Mouse (Mus musculus): Measurements from ENCODE around the gene Pip4k2a. TPM values are rescaled to one million over a fixed set of nuclear protein-coding genes. Genes with fewer than 3 reads are reported as not detected.

The Pip4k2a gene
- polyA plus RNA-seq, 1 experiment from 2014 or later: 6.6 TPM

DNA sequence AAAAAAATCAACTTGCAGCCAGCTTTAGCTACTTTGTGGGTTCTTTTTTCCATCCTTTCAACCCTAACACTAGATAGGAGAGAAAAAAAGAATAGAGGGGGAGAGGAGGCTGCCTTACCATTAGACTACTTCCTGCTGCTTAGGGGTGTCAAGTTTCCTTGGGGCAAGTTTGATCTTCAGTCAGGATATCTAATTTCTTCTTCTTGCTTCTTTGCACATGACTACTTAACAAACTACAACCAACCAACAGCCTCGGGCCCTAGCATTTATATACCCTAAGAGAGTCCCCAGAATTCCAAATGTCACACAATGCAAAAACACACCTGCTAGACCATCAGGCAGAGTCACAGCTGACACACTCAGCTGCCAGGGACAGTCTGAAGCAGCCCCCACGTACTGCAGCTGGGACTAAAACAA is 77.5 kb downstream of the Pip4k2a start:
- Histone ChIP-seq H3K9ac (no peak overlapping the region), H3K36me3 (no peaks in the 10 kb centered on the region), H3K4me2 (no peak overlapping the region), H3K4me3 (no peak overlapping the region), H3K9me3 (no peaks in the 10 kb centered on the region), H3K27me3 (replicated peaks) (no peaks in the 10 kb centered on the region), H3K27ac (replicated peaks) (no peak overlapping the region), H3K4me1 (peaks cover 47% of the 10 kb centered on the region)
- no peak for ATAC-seq (ENCODE audit: extremely low read depth, insufficient number of reproducible peaks, low FRiP score, low TSS enrichment)
- WGBS: 49% methylated on average over 2 of the region's 2 CpGs

DNA sequence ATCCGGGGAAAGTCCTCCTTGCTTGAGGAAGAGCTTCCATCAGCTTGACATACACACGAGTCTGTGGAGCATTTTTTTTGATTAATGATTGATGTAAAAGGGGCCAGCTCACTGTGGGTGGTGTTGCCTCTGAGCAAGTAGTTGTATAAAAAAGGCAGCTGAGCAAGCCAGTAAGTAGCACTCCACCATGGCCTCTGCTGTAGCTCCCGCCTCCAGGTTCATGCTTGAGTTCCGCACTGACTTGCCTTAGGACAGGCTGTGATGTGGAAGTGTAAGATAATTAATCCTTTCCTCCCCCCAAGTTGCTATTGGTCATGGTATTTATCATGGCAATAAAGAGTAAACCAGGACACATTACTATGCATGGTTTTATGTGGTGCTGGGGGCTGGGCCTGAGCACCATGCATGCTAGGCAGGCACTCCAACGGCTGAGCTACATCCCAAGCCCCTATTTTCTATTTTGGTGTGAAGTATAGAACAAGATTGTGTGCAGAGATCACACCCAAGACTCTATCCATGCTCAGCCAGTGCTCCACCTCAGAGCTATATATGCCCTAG is 78.0 kb downstream of the Pip4k2a start:
- H3K9me3 ChIP-seq: no peaks in the 10 kb centered on the region
- peaks cover 46% of the 10 kb centered on the region for H3K4me1 ChIP-seq
- H3K27me3 ChIP-seq (replicated peaks): no peaks in the 10 kb centered on the region
- 65% methylated on average over 5 of the region's 5 CpGs for WGBS
- H3K4me2 ChIP-seq: no peak overlapping the region
- H3K27ac ChIP-seq (replicated peaks): no peak overlapping the region
- no peak for ATAC-seq (ENCODE audit: extremely low read depth, insufficient number of reproducible peaks, low FRiP score, low TSS enrichment)
- no peak overlapping the region for H3K9ac ChIP-seq
- no peak overlapping the region for H3K4me3 ChIP-seq
- H3K36me3 ChIP-seq: no peaks in the 10 kb centered on the region

DNA sequence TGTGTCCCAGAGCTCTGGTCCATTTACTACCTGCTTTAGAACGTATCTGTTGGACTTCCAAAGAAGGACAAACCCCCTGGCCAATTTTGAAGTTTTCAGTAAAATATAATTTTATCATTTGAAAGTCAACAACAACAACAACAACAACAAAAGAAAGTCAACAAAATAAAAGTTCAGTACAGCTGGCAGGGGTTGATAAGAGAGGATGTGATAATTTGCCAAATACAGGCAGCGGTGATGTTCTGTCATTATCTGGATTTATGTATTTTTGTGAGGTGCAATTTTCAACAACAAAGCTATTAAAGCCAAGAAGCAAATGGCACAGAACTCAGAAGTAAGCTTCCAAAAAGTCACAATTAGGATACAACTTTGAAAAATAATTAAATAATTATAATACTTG is 80.1 kb downstream of the Pip4k2a start:
- ATAC-seq (ENCODE audit: extremely low read depth, insufficient number of reproducible peaks, low FRiP score, low TSS enrichment): no peak
- H3K4me1 ChIP-seq: peaks cover 35% of the 10 kb centered on the region

DNA sequence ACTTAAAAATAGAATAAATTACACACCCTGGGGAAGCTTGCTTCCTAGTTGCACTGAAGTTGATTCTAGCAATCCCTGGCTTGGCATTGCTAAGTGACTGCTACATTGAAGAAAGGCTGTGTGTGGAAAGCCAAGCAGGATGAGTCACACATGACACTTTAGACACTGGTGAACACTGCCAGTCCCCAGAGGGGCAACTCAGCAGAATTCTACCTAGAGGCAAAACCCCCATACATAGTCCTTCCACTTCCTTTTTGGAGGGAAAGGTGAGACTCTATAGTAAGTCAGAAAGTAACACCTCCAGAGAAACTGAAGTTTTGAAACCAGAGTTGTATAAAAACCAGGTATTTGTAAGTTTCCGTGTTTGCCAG is 80.6 kb downstream of the Pip4k2a start:
- no peak overlapping the region for H3K9ac ChIP-seq
- ATAC-seq (ENCODE audit: extremely low read depth, insufficient number of reproducible peaks, low FRiP score, low TSS enrichment): no peak

More for the DNA sequence above, 80.1 kb downstream of the Pip4k2a start:
- Histone ChIP-seq H3K36me3 (no peaks in the 10 kb centered on the region), H3K4me2 (no peak overlapping the region), H3K9me3 (no peaks in the 10 kb centered on the region), H3K4me3 (no peak overlapping the region), H3K9ac (no peak overlapping the region), H3K27me3 (replicated peaks) (no peaks in the 10 kb centered on the region), H3K27ac (replicated peaks) (no peak overlapping the region)
- 80% methylated on average over 2 of the region's 2 CpGs for WGBS

DNA sequence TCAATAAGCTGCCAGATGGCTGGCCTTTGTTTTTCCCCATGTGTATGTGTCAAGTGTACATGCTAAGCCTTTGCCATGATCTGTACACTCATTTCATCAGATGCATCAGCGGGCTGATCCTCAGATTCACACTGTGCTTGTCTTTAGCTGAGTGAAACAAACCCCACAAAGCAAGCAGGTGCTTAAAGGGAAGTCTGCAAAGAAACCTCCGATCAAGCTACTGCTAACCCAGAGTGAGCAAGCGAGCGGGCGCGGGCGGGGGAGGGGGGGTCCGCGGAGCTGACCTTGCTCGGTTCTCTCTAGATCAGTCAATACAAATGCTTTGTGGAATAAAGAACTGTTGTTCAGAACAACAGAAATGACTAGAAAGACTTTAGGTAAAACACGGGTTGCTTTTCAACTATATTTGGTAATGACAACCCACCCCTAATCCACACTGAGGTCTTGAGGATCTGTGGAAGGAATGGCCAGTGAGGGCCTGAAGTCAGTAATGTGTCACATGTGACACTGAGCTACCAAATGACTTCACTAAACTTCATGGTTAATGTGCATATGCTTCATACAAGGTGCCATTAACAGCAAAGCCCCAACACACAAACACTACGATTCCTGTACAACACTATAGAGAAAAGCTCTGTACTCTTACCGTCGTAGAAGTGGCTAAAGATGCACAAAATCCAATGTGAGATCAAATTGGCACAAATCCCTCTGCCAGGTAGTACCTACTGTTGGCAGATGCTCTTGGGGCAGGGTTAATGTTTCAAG is 81.1 kb downstream of the Pip4k2a start:
- WGBS: 72% methylated on average over 14 of the region's 14 CpGs

More for the DNA sequence above, 80.6 kb downstream of the Pip4k2a start:
- Histone ChIP-seq H3K4me2 (no peak overlapping the region), H3K4me1 (peaks cover 35% of the 10 kb centered on the region), H3K9me3 (no peaks in the 10 kb centered on the region), H3K27me3 (replicated peaks) (no peaks in the 10 kb centered on the region), H3K27ac (replicated peaks) (no peak overlapping the region), H3K4me3 (no peak overlapping the region), H3K36me3 (no peaks in the 10 kb centered on the region)
- 71% methylated on average over 1 of the region's 1 CpGs for WGBS

DNA sequence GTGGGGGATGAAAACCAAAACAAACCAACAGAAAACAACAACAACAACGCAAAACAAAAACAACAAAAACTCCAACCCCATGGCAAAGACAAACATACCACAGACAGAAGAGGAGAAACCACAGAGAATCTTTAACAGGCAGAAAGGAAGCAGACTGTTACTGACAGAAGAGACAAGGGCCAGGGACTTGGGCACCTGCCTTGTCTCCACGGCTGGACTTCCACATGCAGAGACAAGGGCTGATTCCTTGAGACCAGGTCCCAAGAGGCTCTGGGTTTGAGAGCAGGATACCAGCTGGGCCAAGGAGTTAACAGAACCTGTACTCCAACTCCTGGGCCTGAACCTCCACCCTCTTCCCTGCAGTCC is 81.9 kb downstream of the Pip4k2a start:
- no peak for ATAC-seq (ENCODE audit: extremely low read depth, insufficient number of reproducible peaks, low FRiP score, low TSS enrichment)
- 48% methylated on average over 2 of the region's 2 CpGs for WGBS
- Histone ChIP-seq H3K27ac (replicated peaks) (no peak overlapping the region), H3K4me1 (peaks cover 35% of the 10 kb centered on the region), H3K4me2 (no peak overlapping the region), H3K27me3 (replicated peaks) (no peaks in the 10 kb centered on the region), H3K4me3 (no peak overlapping the region), H3K36me3 (no peaks in the 10 kb centered on the region), H3K9ac (no peak overlapping the region), H3K9me3 (no peaks in the 10 kb centered on the region)

More for the DNA sequence above, 81.1 kb downstream of the Pip4k2a start:
- no peak for ATAC-seq (ENCODE audit: extremely low read depth, insufficient number of reproducible peaks, low FRiP score, low TSS enrichment)
- no peak overlapping the region for H3K9ac ChIP-seq
- H3K4me3 ChIP-seq: no peak overlapping the region
- no peak overlapping the region for H3K27ac ChIP-seq (replicated peaks)
- H3K9me3 ChIP-seq: no peaks in the 10 kb centered on the region
- no peak overlapping the region for H3K4me2 ChIP-seq
- peaks cover 35% of the 10 kb centered on the region for H3K4me1 ChIP-seq
- no peaks in the 10 kb centered on the region for H3K27me3 ChIP-seq (replicated peaks)
- no peaks in the 10 kb centered on the region for H3K36me3 ChIP-seq

DNA sequence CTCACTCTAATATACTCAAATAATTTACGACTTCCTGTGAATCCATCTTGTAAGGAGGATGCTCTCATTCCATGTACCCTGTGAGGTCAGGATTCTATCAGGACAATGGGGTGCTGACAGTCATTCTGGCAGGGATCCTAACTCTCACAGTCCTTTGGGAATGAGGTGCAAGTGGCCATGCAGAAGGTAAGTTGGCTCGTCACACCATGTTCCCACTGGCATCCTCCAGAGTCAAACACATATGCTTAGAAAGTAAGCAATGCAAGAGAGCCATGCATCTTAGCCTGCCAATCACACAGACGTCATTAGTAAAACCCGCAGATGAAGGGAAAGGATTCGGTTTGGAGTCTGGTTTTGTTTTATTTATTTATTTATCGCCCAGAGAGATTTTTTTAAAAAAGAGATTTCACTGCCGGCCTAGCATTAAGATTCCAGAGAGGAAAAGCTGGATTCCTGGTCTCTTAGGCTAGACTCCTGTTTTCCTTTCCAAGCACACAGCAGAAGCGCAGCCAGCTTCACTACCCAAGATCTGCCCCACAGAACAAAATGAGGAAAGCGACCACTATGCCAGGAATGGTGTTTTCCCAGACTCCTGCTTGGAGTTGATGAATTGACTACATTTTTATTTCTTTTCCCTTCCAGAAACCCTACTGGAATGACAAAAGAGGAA is 82.4 kb downstream of the Pip4k2a start:
- ATAC-seq (ENCODE audit: extremely low read depth, insufficient number of reproducible peaks, low FRiP score, low TSS enrichment): no peak
- Histone ChIP-seq H3K27me3 (replicated peaks) (no peaks in the 10 kb centered on the region), H3K4me1 (peaks cover 35% of the 10 kb centered on the region), H3K4me3 (no peak overlapping the region), H3K9me3 (no peaks in the 10 kb centered on the region), H3K27ac (replicated peaks) (no peak overlapping the region), H3K36me3 (no peaks in the 10 kb centered on the region), H3K4me2 (no peak overlapping the region), H3K9ac (no peak overlapping the region)
- 64% methylated on average over 9 of the region's 9 CpGs for WGBS

DNA sequence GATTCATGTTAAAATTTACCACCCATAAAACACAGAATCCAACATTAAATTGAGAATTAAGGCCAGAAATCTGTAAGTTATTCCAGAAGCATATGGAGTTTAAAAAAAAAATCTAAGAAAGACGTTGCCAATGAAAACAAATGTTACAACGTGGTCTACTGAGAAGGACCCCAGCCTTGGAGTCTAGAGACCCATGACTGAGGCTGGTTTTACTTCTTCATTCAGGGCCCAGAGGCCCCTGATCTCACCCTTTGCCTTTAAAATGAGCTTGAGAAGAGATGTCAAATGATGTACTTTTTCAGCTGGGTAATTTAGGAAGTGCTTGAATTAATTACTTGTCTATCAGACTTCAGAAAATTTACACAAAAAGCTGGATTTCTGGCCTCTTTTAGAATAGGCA is 83.2 kb downstream of the Pip4k2a start:
- H3K9ac ChIP-seq: no peak overlapping the region
- no peak overlapping the region for H3K27ac ChIP-seq (replicated peaks)
- peaks cover 35% of the 10 kb centered on the region for H3K4me1 ChIP-seq
- H3K9me3 ChIP-seq: no peaks in the 10 kb centered on the region
- H3K4me3 ChIP-seq: no peak overlapping the region
- 67% methylated on average over 2 of the region's 2 CpGs for WGBS
- H3K4me2 ChIP-seq: no peak overlapping the region
- no peaks in the 10 kb centered on the region for H3K27me3 ChIP-seq (replicated peaks)
- H3K36me3 ChIP-seq: no peaks in the 10 kb centered on the region
- no peak for ATAC-seq (ENCODE audit: extremely low read depth, insufficient number of reproducible peaks, low FRiP score, low TSS enrichment)

DNA sequence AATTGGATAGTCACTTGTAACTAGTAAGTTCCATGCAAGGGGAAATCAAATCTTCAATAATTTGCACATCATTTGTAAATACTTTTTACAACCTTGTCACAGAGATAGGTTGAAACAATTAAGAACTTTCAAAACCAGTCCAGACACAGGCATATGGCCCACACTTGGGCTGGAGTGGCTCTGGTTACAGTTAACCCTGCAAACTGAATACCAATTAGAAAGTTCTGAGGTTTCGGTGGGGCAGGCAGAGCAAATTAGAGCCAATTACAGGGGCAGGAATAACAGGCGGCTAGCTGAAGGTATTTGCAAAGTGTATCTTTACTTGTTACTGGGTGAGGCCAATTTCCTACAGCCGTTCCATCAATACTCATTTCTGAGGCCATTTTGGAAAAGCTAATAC is 84.3 kb downstream of the Pip4k2a start:
- 84% methylated on average over 3 of the region's 3 CpGs for WGBS
- Histone ChIP-seq H3K27me3 (replicated peaks) (no peaks in the 10 kb centered on the region), H3K4me3 (no peak overlapping the region), H3K36me3 (no peaks in the 10 kb centered on the region), H3K4me2 (no peak overlapping the region), H3K4me1 (peaks cover 42% of the 10 kb centered on the region), H3K27ac (replicated peaks) (no peak overlapping the region), H3K9me3 (no peaks in the 10 kb centered on the region), H3K9ac (no peak overlapping the region)
- ATAC-seq (ENCODE audit: extremely low read depth, insufficient number of reproducible peaks, low FRiP score, low TSS enrichment): no peak

DNA sequence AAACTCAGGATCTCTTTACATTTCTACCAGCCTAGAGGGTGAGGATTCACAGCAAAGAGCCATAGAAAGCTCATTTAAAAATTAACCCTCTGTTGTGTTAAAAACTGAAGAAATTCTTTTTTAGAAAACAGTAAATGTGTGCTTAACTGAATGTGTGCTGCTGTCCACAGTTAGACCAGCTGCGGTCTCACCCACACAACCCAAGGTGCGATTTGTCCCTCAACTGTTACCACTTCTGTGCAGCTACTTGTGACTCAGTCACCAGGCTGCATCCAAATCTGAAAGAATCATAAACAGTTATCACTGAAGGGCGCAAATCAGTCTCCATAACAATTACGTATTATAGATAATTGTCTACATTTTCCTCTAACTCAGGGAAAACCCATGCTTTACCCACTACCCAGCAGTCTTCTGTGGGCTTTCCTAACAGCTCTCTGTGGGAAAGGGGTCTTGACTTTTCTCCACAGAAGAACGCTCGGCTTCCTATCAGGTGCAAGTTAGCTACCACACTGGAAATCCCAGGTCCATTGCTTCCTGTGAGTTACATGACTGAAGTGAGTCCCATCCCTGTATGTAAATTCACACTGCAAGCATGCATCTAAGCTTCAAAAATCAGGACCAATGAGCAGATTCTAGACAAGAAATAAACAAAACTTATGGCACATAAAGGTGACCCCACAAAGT is 86.5 kb downstream of the Pip4k2a start:
- Histone ChIP-seq H3K9ac (no peak overlapping the region), H3K4me1 (peaks cover 35% of the 10 kb centered on the region), H3K4me3 (no peak overlapping the region), H3K27ac (replicated peaks) (no peak overlapping the region), H3K4me2 (no peak overlapping the region), H3K27me3 (replicated peaks) (no peaks in the 10 kb centered on the region), H3K9me3 (no peaks in the 10 kb centered on the region), H3K36me3 (no peaks in the 10 kb centered on the region)
- no peak for ATAC-seq (ENCODE audit: extremely low read depth, insufficient number of reproducible peaks, low FRiP score, low TSS enrichment)
- 89% methylated on average over 6 of the region's 6 CpGs for WGBS

DNA sequence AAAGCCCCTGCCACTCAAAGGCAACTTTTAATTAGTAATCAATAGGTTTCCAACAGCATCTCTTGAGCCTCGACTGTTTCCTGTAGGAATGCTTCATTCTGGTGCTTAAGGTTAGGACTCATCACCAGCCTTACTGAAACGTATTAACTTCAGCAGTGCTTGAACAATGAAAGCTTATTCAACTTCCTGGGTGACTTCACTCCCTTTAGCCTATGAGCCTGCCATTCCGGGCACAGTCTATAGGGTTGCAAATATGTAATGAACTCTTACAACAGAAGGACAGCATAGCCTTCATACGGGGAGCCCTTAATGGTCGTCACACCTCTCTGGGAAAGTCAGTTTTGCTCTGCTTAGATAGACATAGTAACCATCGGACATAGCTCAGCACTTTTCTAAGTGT is 87.7 kb downstream of the Pip4k2a start:
- no peak for ATAC-seq (ENCODE audit: extremely low read depth, insufficient number of reproducible peaks, low FRiP score, low TSS enrichment)

More for the DNA sequence above, 87.7 kb downstream of the Pip4k2a start:
- peaks cover 23% of the 10 kb centered on the region for H3K4me1 ChIP-seq
- H3K27me3 ChIP-seq (replicated peaks): no peaks in the 10 kb centered on the region
- 74% methylated on average over 6 of the region's 6 CpGs for WGBS
- no peaks in the 10 kb centered on the region for H3K9me3 ChIP-seq
- H3K9ac ChIP-seq: no peak overlapping the region
- H3K4me3 ChIP-seq: no peak overlapping the region
- no peak overlapping the region for H3K27ac ChIP-seq (replicated peaks)
- no peak overlapping the region for H3K4me2 ChIP-seq
- H3K36me3 ChIP-seq: no peaks in the 10 kb centered on the region

Measured in heart, embryonic 13.5 days (tissue).